Mouse (Mus musculus) effector memory CD4-positive, alpha-beta T cell, adult 5 months (primary cell): Measurements from ENCODE around the gene Yipf2. TPM values are rescaled to one million over a fixed set of nuclear protein-coding genes. Genes with fewer than 3 reads are reported as not detected.

Experiments used
- polyA plus RNA-seq: library from polyadenylated mRNA; unstranded; fragments of 100-300 nt; shearing (Covaris generic); gene quantifications from one replicate; pipeline ENCODE4 v1.2.1, GENCODE M21; 2017

The Yipf2 gene
- polyA plus RNA-seq, result 11.6 TPM

DNA sequence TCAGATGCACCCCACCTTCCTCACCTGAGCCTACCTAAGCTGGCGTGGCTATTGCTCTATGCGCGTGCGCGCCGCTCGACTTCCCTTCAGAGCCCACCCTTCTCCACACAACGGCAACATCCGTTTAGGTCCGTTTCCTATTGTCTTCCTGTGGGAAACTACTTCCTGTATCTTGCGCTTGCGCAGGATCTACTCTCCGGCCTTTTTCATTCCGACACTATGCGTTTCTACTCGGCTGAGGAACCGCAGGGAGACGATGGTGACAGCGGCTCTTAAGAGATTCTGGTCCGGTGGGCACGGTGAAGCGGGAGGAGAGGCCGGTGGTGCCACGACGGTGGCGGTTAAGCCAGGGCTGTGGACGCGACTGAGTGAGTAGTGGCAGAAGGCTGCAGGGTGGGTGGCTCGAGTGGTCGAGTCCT is at the start of gene Yipf2, which contains the start of gene Timm29:
TSS of gene Yipf2 (minus strand) at position 126 of the 419 bp plus-strand sequence.
TSS of gene Timm29 (plus strand) at position 20 of the 419 bp plus-strand sequence.

DNA sequence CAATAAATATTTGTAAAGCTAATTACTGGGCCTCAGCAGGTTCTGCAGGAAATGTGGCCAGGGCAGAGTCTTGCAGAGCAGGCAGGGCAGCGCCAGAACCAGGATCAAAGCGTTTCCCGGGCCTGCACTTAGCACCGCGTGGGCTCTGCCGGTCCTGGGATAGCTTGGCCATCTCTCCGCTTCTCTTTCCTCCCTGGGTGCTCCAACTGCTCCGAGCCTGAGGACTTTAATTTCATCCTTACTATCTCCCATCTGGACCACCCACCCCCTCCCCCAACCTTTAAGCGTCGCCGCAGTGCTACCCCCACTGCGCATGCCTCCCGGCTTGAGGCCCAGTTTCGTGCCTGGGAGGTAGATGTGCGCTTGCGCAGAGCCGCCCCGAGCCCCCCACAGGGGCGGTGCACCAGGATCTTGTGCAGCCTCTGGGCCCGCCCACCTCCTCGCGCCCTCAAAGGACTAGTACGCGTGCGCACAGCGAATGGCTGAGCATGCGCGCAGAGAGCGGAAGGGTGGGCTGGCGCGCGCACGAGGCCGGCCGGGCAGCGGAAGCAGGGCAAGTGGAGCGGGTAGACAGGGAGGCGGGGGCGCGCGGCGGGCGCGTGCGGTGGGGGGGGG is 23.1 kb upstream of the Yipf2 start, which contains the start of gene Smarca4:
TSS of gene Smarca4 (plus strand) at position 553 of the 615 bp plus-strand sequence.

DNA sequence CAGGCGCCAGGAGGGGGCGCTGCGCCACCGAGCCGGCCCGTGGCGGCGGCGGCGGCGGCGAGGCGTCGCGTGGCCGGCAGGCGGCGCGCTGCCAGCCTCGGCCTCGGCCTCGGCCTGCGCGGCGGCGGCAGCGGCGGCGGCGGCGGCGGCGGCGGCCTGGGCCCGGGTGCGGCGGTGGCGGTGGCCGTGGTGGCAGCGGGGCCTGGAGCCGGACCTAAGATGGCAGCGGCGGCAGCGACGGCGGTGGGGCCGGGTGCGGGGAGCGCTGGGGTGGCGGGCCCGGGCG is 45.9 kb downstream of the Yipf2 start, which contains the start of gene Carm1:
TSS of gene Carm1 (plus strand) at position 106 of the 286 bp plus-strand sequence.

Other genes with a start within 250 kb of the Yipf2 start
- gene Ilf3, start 225.0 kb downstream of the Yipf2 start, polyA plus RNA-seq, result 58.8 TPM
- 49.9 TPM for gene Qtrt1, start 181.0 kb downstream of the Yipf2 start, polyA plus RNA-seq
- 262 TPM for gene Dnm2, start 167.9 kb downstream of the Yipf2 start, polyA plus RNA-seq
- gene Tmed1, start 82.6 kb downstream of the Yipf2 start, polyA plus RNA-seq, result 5.4 TPM
- 52.1 TPM for gene AB124611, start 66.7 kb downstream of the Yipf2 start, polyA plus RNA-seq
- 44.2 TPM for gene Carm1, start 45.9 kb downstream of the Yipf2 start, polyA plus RNA-seq
- 16.6 TPM for gene Timm29, start 106 bp downstream of the Yipf2 start, polyA plus RNA-seq
- gene Smarca4, start 23.3 kb upstream of the Yipf2 start, polyA plus RNA-seq, result 55.9 TPM
- 47.5 TPM for gene Ldlr, start 130.7 kb upstream of the Yipf2 start, polyA plus RNA-seq
- gene Spc24, start 167.5 kb upstream of the Yipf2 start, polyA plus RNA-seq, result 1.4 TPM
- not detected for gene Kank2, start 205.9 kb upstream of the Yipf2 start, polyA plus RNA-seq
- gene Angptl8, start 242.7 kb upstream of the Yipf2 start, polyA plus RNA-seq, result not detected